Mouse (Mus musculus): ENCODE results near the gene Map3k9. TPM values are rescaled to one million over a fixed set of nuclear protein-coding genes. Genes with fewer than 3 reads are reported as not detected.

Map3k9 gene
- total RNA-seq, 2 experiments from 2014 or later, result 0.14 to 0.29 TPM

GRCm38 (mm10) chr12:81783301-81783700 is 2.3 kb upstream of the Map3k9 start:
- no peak for DNase-seq

- DNase-seq, result no peak
Measured at GRCm38 (mm10) chr12:81782606-81783005, 1.6 kb upstream of the Map3k9 start.

GRCm38 (mm10) chr12:81780271-81781093 is 493 bp downstream of the Map3k9 start:
- DNase-seq, result peak; percentile 26

- no peak for DNase-seq
Measured at GRCm38 (mm10) chr12:81779831-81780230, 1.1 kb downstream of the Map3k9 start.

- no peak for DNase-seq
Measured at GRCm38 (mm10) chr12:81776191-81776590, 4.8 kb downstream of the Map3k9 start.

- DNase-seq, result no peak
Measured at GRCm38 (mm10) chr12:81775641-81776040, 5.3 kb downstream of the Map3k9 start.

GRCm38 (mm10) chr12:81774186-81774585 is 6.8 kb downstream of the Map3k9 start:
- DNase-seq, result no peak

GRCm38 (mm10) chr12:81769458-81769857 is 11.5 kb downstream of the Map3k9 start:
- DNase-seq, result no peak

GRCm38 (mm10) chr12:81765386-81765785 is 15.6 kb downstream of the Map3k9 start:
- no peak for DNase-seq

GRCm38 (mm10) chr12:81764370-81764769 is 16.6 kb downstream of the Map3k9 start:
- no peak for DNase-seq

- DNase-seq, result peak; percentile 8
Measured at GRCm38 (mm10) chr12:81754651-81755050, 26.3 kb downstream of the Map3k9 start.

- no peak for DNase-seq
Measured at GRCm38 (mm10) chr12:81751116-81751515, 29.9 kb downstream of the Map3k9 start.

- DNase-seq, result no peak
Measured at GRCm38 (mm10) chr12:81748918-81749317, 32.1 kb downstream of the Map3k9 start.

GRCm38 (mm10) chr12:81748021-81748576 is 32.9 kb downstream of the Map3k9 start:
- no peak for DNase-seq

- no peak for DNase-seq
Measured at GRCm38 (mm10) chr12:81746400-81747024, 34.5 kb downstream of the Map3k9 start.

- DNase-seq, result no peak
Measured at GRCm38 (mm10) chr12:81735246-81736070, 45.5 kb downstream of the Map3k9 start.

GRCm38 (mm10) chr12:81726246-81726822 is 54.6 kb downstream of the Map3k9 start:
- DNase-seq, result no peak

- no peak for DNase-seq
Measured at GRCm38 (mm10) chr12:81724776-81725175, 56.2 kb downstream of the Map3k9 start.

GRCm38 (mm10) chr12:81723375-81723774 is 57.6 kb downstream of the Map3k9 start:
- DNase-seq, result no peak

- DNase-seq, result no peak
Measured at GRCm38 (mm10) chr12:81719715-81720114, 61.3 kb downstream of the Map3k9 start.

- DNase-seq, result no peak
Measured at GRCm38 (mm10) chr12:81719161-81719560, 61.8 kb downstream of the Map3k9 start.

- no peak for DNase-seq
Measured at GRCm38 (mm10) chr12:81712618-81713017, 68.4 kb downstream of the Map3k9 start.

Measured in gastrocnemius, postnatal 10 days (tissue).